Mouse (Mus musculus): ENCODE data around the gene Pfkfb3. TPM values are rescaled to one million over a fixed set of nuclear protein-coding genes. Genes with fewer than 3 reads are reported as not detected.

The Pfkfb3 gene
- polyA plus RNA-seq (2016; fragmentation: Nextera tagmentation; extraction: Ambion mirVana) = 14.8 and 15.4 TPM in 2 replicates

- H3K27ac ChIP-seq = peak within 1 kb of the TSS; percentile 78; the same call in 1 of the 2 replicates
- DNase-seq (ENCODE audit: low spot score) = peak; percentile 62
- no peaks in the 10 kb centered on the region for H3K9me3 ChIP-seq
- H3K36me3 ChIP-seq = no peaks in the 10 kb centered on the region
- peaks cover 24% of the 10 kb centered on the region for H3K4me1 ChIP-seq (replicated peaks)
- peak within 1 kb of the TSS; percentile 67 for H3K4me3 ChIP-seq
- H3K27me3 ChIP-seq (ENCODE audit: insufficient read depth, poor library complexity, severe bottlenecking) = peaks cover 57% of the 10 kb centered on the region
- WGBS = 2% methylated on average over 67 of the region's 67 CpGs
Measured at GRCm38 (mm10) chr2:11553471-11554400, at the start of gene Pfkfb3. TSS of gene Pfkfb3 (minus strand) at chr2:11554077.

- Histone ChIP-seq H3K4me3 (peak overlapping the region; percentile 96), H3K36me3 (peaks cover 35% of the 10 kb centered on the region), H3K27ac (peak overlapping the region; percentile 97), H3K9me3 (no peaks in the 10 kb centered on the region), H3K4me1 (replicated peaks) (peaks cover 10% of the 10 kb centered on the region), H3K27me3 (ENCODE audit: insufficient read depth, poor library complexity, severe bottlenecking) (no peaks in the 10 kb centered on the region)
- DNase-seq (ENCODE audit: low spot score) = peak; percentile 95
- WGBS = 1% methylated on average over 78 of the region's 78 CpGs
Measured at GRCm38 (mm10) chr2:11602506-11603489, 48.9 kb upstream of the Pfkfb3 start.

GRCm38 (mm10) chr2:11601795-11602194 is 47.9 kb upstream of the Pfkfb3 start:
- Histone ChIP-seq H3K36me3 (peaks cover 45% of the 10 kb centered on the region), H3K9me3 (no peaks in the 10 kb centered on the region), H3K4me3 (peak overlapping the region; percentile 96), H3K4me1 (replicated peaks) (peaks cover 10% of the 10 kb centered on the region), H3K27me3 (ENCODE audit: insufficient read depth, poor library complexity, severe bottlenecking) (no peaks in the 10 kb centered on the region), H3K27ac (no peak overlapping the region)
- no peak for DNase-seq (ENCODE audit: low spot score)
- WGBS = 86% methylated on average over 6 of the region's 6 CpGs

- WGBS = 96% methylated on average over 7 of the region's 7 CpGs
- H3K36me3 ChIP-seq = peaks cover 79% of the 10 kb centered on the region
Measured at GRCm38 (mm10) chr2:11597906-11598305, 44.0 kb upstream of the Pfkfb3 start.

GRCm38 (mm10) chr2:11596690-11597089 is 42.8 kb upstream of the Pfkfb3 start:
- Histone ChIP-seq H3K4me3 (no peak overlapping the region), H3K9me3 (no peaks in the 10 kb centered on the region), H3K27ac (no peak overlapping the region), H3K27me3 (ENCODE audit: insufficient read depth, poor library complexity, severe bottlenecking) (no peaks in the 10 kb centered on the region), H3K4me1 (replicated peaks) (peaks cover 2% of the 10 kb centered on the region), H3K36me3 (peaks cover 91% of the 10 kb centered on the region)
- 93% methylated on average over 2 of the region's 2 CpGs for WGBS
- no peak for DNase-seq (ENCODE audit: low spot score)

More at GRCm38 (mm10) chr2:11597906-11598305, 44.0 kb upstream of the Pfkfb3 start:
- H3K4me3 ChIP-seq = no peak overlapping the region
- no peaks in the 10 kb centered on the region for H3K27me3 ChIP-seq (ENCODE audit: insufficient read depth, poor library complexity, severe bottlenecking)
- H3K9me3 ChIP-seq = no peaks in the 10 kb centered on the region
- no peak for DNase-seq (ENCODE audit: low spot score)
- H3K4me1 ChIP-seq (replicated peaks) = peaks cover 10% of the 10 kb centered on the region
- no peak overlapping the region for H3K27ac ChIP-seq

GRCm38 (mm10) chr2:11587996-11588395 is 34.1 kb upstream of the Pfkfb3 start:
- DNase-seq (ENCODE audit: low spot score) = no peak
- Histone ChIP-seq H3K27me3 (ENCODE audit: insufficient read depth, poor library complexity, severe bottlenecking) (no peaks in the 10 kb centered on the region), H3K4me3 (no peak overlapping the region), H3K4me1 (replicated peaks) (no peaks in the 10 kb centered on the region), H3K9me3 (no peaks in the 10 kb centered on the region), H3K27ac (no peak overlapping the region), H3K36me3 (peaks cover 100% of the 10 kb centered on the region)
- 90% methylated on average over 4 of the region's 4 CpGs for WGBS

GRCm38 (mm10) chr2:11579399-11579798 is 25.5 kb upstream of the Pfkfb3 start:
- no peak for DNase-seq (ENCODE audit: low spot score)
- Histone ChIP-seq H3K4me1 (replicated peaks) (no peaks in the 10 kb centered on the region), H3K27ac (no peak overlapping the region), H3K9me3 (peaks cover 17% of the 10 kb centered on the region), H3K27me3 (ENCODE audit: insufficient read depth, poor library complexity, severe bottlenecking) (no peaks in the 10 kb centered on the region), H3K36me3 (peaks cover 35% of the 10 kb centered on the region), H3K4me3 (no peak overlapping the region)
- WGBS = 96% methylated on average over 4 of the region's 4 CpGs

GRCm38 (mm10) chr2:11578187-11578586 is 24.3 kb upstream of the Pfkfb3 start:
- no peak for DNase-seq (ENCODE audit: low spot score)
- no peak overlapping the region for H3K4me3 ChIP-seq
- no peak overlapping the region for H3K27ac ChIP-seq
- H3K36me3 ChIP-seq = peaks cover 23% of the 10 kb centered on the region
- peaks cover 17% of the 10 kb centered on the region for H3K9me3 ChIP-seq
- H3K27me3 ChIP-seq (ENCODE audit: insufficient read depth, poor library complexity, severe bottlenecking) = no peaks in the 10 kb centered on the region
- no peaks in the 10 kb centered on the region for H3K4me1 ChIP-seq (replicated peaks)
- WGBS = 92% methylated on average over 6 of the region's 6 CpGs

GRCm38 (mm10) chr2:11573684-11574083 is 19.8 kb upstream of the Pfkfb3 start:
- DNase-seq (ENCODE audit: low spot score) = no peak
- 95% methylated on average over 1 of the region's 1 CpGs for WGBS
- H3K36me3 ChIP-seq = no peaks in the 10 kb centered on the region
- H3K27me3 ChIP-seq (ENCODE audit: insufficient read depth, poor library complexity, severe bottlenecking) = no peaks in the 10 kb centered on the region
- H3K27ac ChIP-seq = no peak overlapping the region
- H3K9me3 ChIP-seq = no peaks in the 10 kb centered on the region
- H3K4me3 ChIP-seq = no peak overlapping the region
- H3K4me1 ChIP-seq (replicated peaks) = no peaks in the 10 kb centered on the region

- Histone ChIP-seq H3K27me3 (ENCODE audit: insufficient read depth, poor library complexity, severe bottlenecking) (no peaks in the 10 kb centered on the region), H3K36me3 (no peaks in the 10 kb centered on the region), H3K4me3 (no peak overlapping the region), H3K4me1 (replicated peaks) (no peaks in the 10 kb centered on the region), H3K27ac (no peak overlapping the region), H3K9me3 (no peaks in the 10 kb centered on the region)
- no peak for DNase-seq (ENCODE audit: low spot score)
- 49% methylated on average over 6 of the region's 6 CpGs for WGBS
Measured at GRCm38 (mm10) chr2:11571004-11571535, 17.2 kb upstream of the Pfkfb3 start.

- Histone ChIP-seq H3K36me3 (no peaks in the 10 kb centered on the region), H3K27ac (no peak overlapping the region), H3K27me3 (ENCODE audit: insufficient read depth, poor library complexity, severe bottlenecking) (no peaks in the 10 kb centered on the region), H3K4me3 (no peak overlapping the region), H3K9me3 (no peaks in the 10 kb centered on the region), H3K4me1 (replicated peaks) (no peaks in the 10 kb centered on the region)
- DNase-seq (ENCODE audit: low spot score) = no peak
- WGBS = 86% methylated on average over 7 of the region's 7 CpGs
Measured at GRCm38 (mm10) chr2:11568471-11568870, 14.6 kb upstream of the Pfkfb3 start.

- 61% methylated on average over 4 of the region's 4 CpGs for WGBS
- no peaks in the 10 kb centered on the region for H3K9me3 ChIP-seq
- no peaks in the 10 kb centered on the region for H3K4me1 ChIP-seq (replicated peaks)
- no peak overlapping the region for H3K27ac ChIP-seq
- H3K27me3 ChIP-seq (ENCODE audit: insufficient read depth, poor library complexity, severe bottlenecking) = no peaks in the 10 kb centered on the region
- DNase-seq (ENCODE audit: low spot score) = peak; percentile 26
- no peaks in the 10 kb centered on the region for H3K36me3 ChIP-seq
- H3K4me3 ChIP-seq = no peak overlapping the region
Measured at GRCm38 (mm10) chr2:11567781-11568362, 14.0 kb upstream of the Pfkfb3 start.
